Mouse (Mus musculus) neural tube, embryonic 14.5 days (tissue): ENCODE measurements around the gene Rhox3c. TPM values are rescaled to one million over a fixed set of nuclear protein-coding genes. Genes with fewer than 3 reads are reported as not detected.
"Not testable (repeated sequence)": the region's sequence is repeated elsewhere in the genome, so short reads cannot be mapped to it uniquely, and the experiment has no call there.

Source experiments
- ATAC-seq: fragments of 200-750 bp; cut with Nextera tagmentation; 2 replicates; pipeline ENCODE4 v1.8.0; 2017; ENCODE audit warnings: low read depth, mild to moderate bottlenecking, moderate TSS enrichment, moderate library complexity
- H3K27ac ChIP-seq: fragments of 300-500 bp; sonication (generic); 2 replicates; pipeline ENCODE4 v1.5.1; 2014; ENCODE audit warnings: low read depth, mild to moderate bottlenecking, control low read depth, low read length, moderate library complexity, mixed read lengths
- H3K27me3 ChIP-seq: fragments of 300-500 bp; sonication (generic); 2 replicates; pipeline ENCODE4 v1.6.1; 2014; ENCODE audit warnings: low read length; ENCODE audit not compliant: control insufficient read depth, insufficient read depth
- H3K36me3 ChIP-seq: fragments of 300-500 bp; sonication (generic); 2 replicates; pipeline ENCODE4 v1.6.1; 2014; ENCODE audit warnings: low read length, mixed read lengths; ENCODE audit not compliant: control insufficient read depth, insufficient read depth
- H3K4me1 ChIP-seq: fragments of 300-500 bp; sonication (generic); 2 replicates; pipeline ENCODE4 v1.6.1; 2014; ENCODE audit warnings: low read length; ENCODE audit not compliant: control insufficient read depth, insufficient read depth
- H3K4me2 ChIP-seq: fragments of 300-500 bp; sonication (generic); 2 replicates; pipeline ENCODE4 v1.6.1; 2014; ENCODE audit warnings: mild to moderate bottlenecking, low read depth, low read length, control low read depth
- H3K4me3 ChIP-seq: fragments of 300-500 bp; sonication (generic); 2 replicates; pipeline ENCODE4 v1.5.1; 2014; ENCODE audit warnings: low read depth, low read length, control low read depth, mixed read lengths
- H3K9ac ChIP-seq: fragments of 300-500 bp; sonication (generic); replicated peaks from 2 replicates; pipeline ENCODE4 v1.6.1; 2014; ENCODE audit warnings: low read depth, mild to moderate bottlenecking, control low read depth, low read length, mixed read lengths
- H3K9me3 ChIP-seq: fragments of 300-500 bp; sonication (generic); 2 replicates; pipeline ENCODE4 v1.6.1; 2016; ENCODE audit warnings: low read length; ENCODE audit not compliant: control insufficient read depth
- WGBS: fragments of 180-500 bp; shearing (Covaris S2); extraction: QIAGEN DNeasy Blood & Tissue Kit; methylation state at CpG from one replicate; pipeline ENCODE4 v1.1.7; 2014; 5-methylcytosine and 5-hydroxymethylcytosine counted together
- polyA plus RNA-seq: library from polyadenylated mRNA; unstranded; fragments of >200 nt; fragmentation: Nextera tagmentation; extraction: Ambion mirVana; gene quantifications from 2 replicates; pipeline ENCODE4 v1.2.1, GENCODE M21; 2014

The Rhox3c gene
- polyA plus RNA-seq = not detected in 2 replicates

- not testable (repeated sequence) for H3K4me1 ChIP-seq, H3K9ac ChIP-seq, H3K27me3 ChIP-seq, ATAC-seq, H3K36me3 ChIP-seq, H3K4me3 ChIP-seq, H3K9me3 ChIP-seq, H3K4me2 ChIP-seq, H3K27ac ChIP-seq
- WGBS = 88% methylated on average over 3 of the region's 4 CpGs
Measured at GRCm38 (mm10) chrX:37458285-37458684, at the start of gene Rhox3c. Gene Rhox3c (plus strand): TSS chrX:37458585.

DNA sequence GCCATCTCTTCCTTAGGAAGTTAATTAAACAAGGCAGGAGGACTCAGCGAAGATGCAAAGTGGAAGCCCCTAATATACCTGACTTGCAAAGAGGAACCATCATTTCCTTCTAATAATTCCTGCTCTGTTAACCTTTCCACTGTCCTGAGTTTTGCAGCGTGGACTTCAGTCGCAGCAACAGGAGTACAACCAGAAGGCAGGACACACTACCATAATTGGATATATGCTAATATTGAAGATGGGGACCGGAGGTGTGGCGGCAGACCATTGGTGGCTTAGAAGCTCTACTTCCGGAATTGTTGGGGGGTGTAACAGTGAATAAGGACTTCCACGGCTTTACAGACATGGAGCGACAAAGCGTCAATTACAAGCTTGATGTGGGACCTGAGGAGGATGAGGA lies 46.6 kb upstream of the Rhox3c start, which contains the start of gene Rhox2b:
Gene Rhox2b, plus strand, starts transcription at position 301 of the 400 bp plus-strand sequence.
- not testable (repeated sequence) for H3K4me2 ChIP-seq, H3K4me3 ChIP-seq, H3K27me3 ChIP-seq, H3K27ac ChIP-seq, H3K36me3 ChIP-seq, H3K4me1 ChIP-seq, H3K9me3 ChIP-seq, H3K9ac ChIP-seq, ATAC-seq
- no CpG with 5 or more reads among the region's 9 CpGs for WGBS

GRCm38 (mm10) chrX:37432194-37432593 lies 26.2 kb upstream of the Rhox3c start, which contains the start of gene Rhox4b:
Gene Rhox4b (plus strand): TSS chrX:37432494.
- H3K27me3 ChIP-seq, H3K4me1 ChIP-seq, H3K4me3 ChIP-seq, ATAC-seq, H3K9me3 ChIP-seq, H3K9ac ChIP-seq, H3K4me2 ChIP-seq, H3K27ac ChIP-seq, H3K36me3 ChIP-seq: not testable (repeated sequence)
- 90% methylated on average over 14 of the region's 15 CpGs for WGBS

GRCm38 (mm10) chrX:37453380-37453779 lies 5.0 kb upstream of the Rhox3c start, which contains the start of gene Rhox2c:
Gene Rhox2c (plus strand): TSS chrX:37453680.
- ATAC-seq, H3K27me3 ChIP-seq: not testable (repeated sequence)

DNA sequence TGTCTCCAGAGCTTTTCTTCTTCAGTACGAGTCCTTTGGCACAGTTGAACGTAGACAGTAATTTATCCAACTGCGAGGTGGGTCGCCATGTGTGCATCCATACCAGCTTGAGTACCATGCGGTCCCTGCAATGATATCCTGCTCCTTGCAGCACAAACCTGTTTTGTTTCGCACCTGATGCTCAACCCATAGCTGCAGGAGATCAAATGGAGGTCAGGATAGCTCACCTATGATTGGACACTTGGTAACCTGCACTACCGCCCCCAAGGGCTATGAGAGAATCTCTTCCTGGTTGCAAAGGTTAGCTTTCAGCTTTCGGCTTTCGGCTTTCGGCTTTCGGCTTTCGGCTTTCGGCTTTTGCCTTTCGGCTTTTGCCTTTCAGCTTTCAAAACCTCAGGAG lies 21.7 kb downstream of the Rhox3c start, which contains the start of gene Rhox4c:
Gene Rhox4c, plus strand, starts transcription at position 301 of the 400 bp plus-strand sequence.
- H3K27ac ChIP-seq, H3K36me3 ChIP-seq, H3K27me3 ChIP-seq, H3K9ac ChIP-seq, ATAC-seq, H3K4me1 ChIP-seq, H3K4me3 ChIP-seq, H3K9me3 ChIP-seq, H3K4me2 ChIP-seq: not testable (repeated sequence)
- 91% methylated on average over 14 of the region's 14 CpGs for WGBS

More at GRCm38 (mm10) chrX:37453380-37453779, 5.0 kb upstream of the Rhox3c start, which contains the start of gene Rhox2c:
- not testable (repeated sequence) for H3K9me3 ChIP-seq, H3K4me2 ChIP-seq, H3K27ac ChIP-seq, H3K4me1 ChIP-seq, H3K36me3 ChIP-seq, H3K4me3 ChIP-seq, H3K9ac ChIP-seq
- WGBS = 98% methylated on average over 7 of the region's 10 CpGs

DNA sequence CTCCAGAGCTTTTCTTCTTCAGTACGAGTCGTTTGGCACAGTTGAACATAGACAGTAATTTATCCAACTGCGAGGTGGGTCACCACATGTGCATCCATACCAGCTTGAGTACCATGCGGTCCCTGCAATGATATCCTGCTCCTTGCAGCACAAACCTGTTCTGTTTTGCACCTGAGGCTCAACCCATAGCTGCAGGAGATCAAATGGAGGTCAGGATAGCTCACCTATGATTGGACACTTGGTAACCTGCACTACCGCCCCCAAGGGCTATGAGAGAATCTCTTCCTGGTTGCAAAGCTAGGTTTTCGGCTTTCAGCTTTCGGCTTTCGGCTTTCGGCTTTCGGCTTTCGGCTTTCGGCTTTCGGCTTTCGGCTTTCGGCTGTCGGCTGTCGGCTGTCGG lies 55.7 kb downstream of the Rhox3c start, which contains the start of gene Rhox4d:
Gene Rhox4d, plus strand, starts transcription at position 301 of the 400 bp plus-strand sequence.
- H3K9ac ChIP-seq, H3K4me2 ChIP-seq, ATAC-seq, H3K4me1 ChIP-seq, H3K9me3 ChIP-seq, H3K36me3 ChIP-seq, H3K27me3 ChIP-seq, H3K4me3 ChIP-seq, H3K27ac ChIP-seq: not testable (repeated sequence)
- WGBS = 94% methylated on average over 8 of the region's 18 CpGs

Other genes starting within 250 kb of the Rhox3c start
- not detected in 2 replicates for gene Gm9, start 247.5 kb upstream of the Rhox3c start, polyA plus RNA-seq
- not detected in 2 replicates for gene Rhox1, start 236.3 kb upstream of the Rhox3c start, polyA plus RNA-seq
- gene Rhox2a, start 213.6 kb upstream of the Rhox3c start, polyA plus RNA-seq = not detected in 2 replicates
- gene Rhox3a, start 208.7 kb upstream of the Rhox3c start, polyA plus RNA-seq = not detected in 2 replicates
- not detected in 2 replicates for gene Rhox4a, start 193.2 kb upstream of the Rhox3c start, polyA plus RNA-seq
- not detected in 2 replicates for gene Rhox3a2, start 78.6 kb upstream of the Rhox3c start, polyA plus RNA-seq
- not detected in 2 replicates for gene Rhox4a2, start 67.7 kb upstream of the Rhox3c start, polyA plus RNA-seq
- 0.36 TPM in 1 of 2 replicates, not detected in the other for gene Rhox2b, start 46.5 kb upstream of the Rhox3c start, polyA plus RNA-seq
- not detected in 2 replicates for gene Rhox4b, start 26.1 kb upstream of the Rhox3c start, polyA plus RNA-seq
- gene Rhox2c, start 4.9 kb upstream of the Rhox3c start, polyA plus RNA-seq = not detected in 2 replicates
- not detected in 2 replicates for gene Rhox4c, start 21.8 kb downstream of the Rhox3c start, polyA plus RNA-seq
- gene Rhox2d, start 34.8 kb downstream of the Rhox3c start, polyA plus RNA-seq = not detected in 2 replicates
- gene Rhox4d, start 55.8 kb downstream of the Rhox3c start, polyA plus RNA-seq = not detected in 2 replicates
- not detected in 2 replicates for gene Rhox2e, start 71.9 kb downstream of the Rhox3c start, polyA plus RNA-seq
- gene Rhox3e, start 83.4 kb downstream of the Rhox3c start, polyA plus RNA-seq = not detected in 2 replicates
- not detected in 2 replicates for gene Rhox4e, start 98.8 kb downstream of the Rhox3c start, polyA plus RNA-seq
- not detected in 2 replicates for gene Rhox2f, start 112.8 kb downstream of the Rhox3c start, polyA plus RNA-seq
- gene Rhox3f, start 122.4 kb downstream of the Rhox3c start, polyA plus RNA-seq = not detected in 2 replicates
- not detected in 2 replicates for gene Rhox4f, start 149.1 kb downstream of the Rhox3c start, polyA plus RNA-seq
- gene Rhox3g, start 170.0 kb downstream of the Rhox3c start, polyA plus RNA-seq = not detected in 2 replicates
- not detected in 2 replicates for gene Rhox2g, start 184.9 kb downstream of the Rhox3c start, polyA plus RNA-seq
- not detected in 2 replicates for gene Rhox4g, start 192.7 kb downstream of the Rhox3c start, polyA plus RNA-seq
- not detected in 2 replicates for gene Rhox3h, start 210.2 kb downstream of the Rhox3c start, polyA plus RNA-seq
- not detected in 2 replicates for gene Rhox2h, start 214.7 kb downstream of the Rhox3c start, polyA plus RNA-seq